Mouse (Mus musculus): Measurements from ENCODE around the gene Fam129a. TPM values are rescaled to one million over a fixed set of nuclear protein-coding genes. Genes with fewer than 3 reads are reported as not detected.
"Not testable (repeated sequence)": the region's sequence is repeated elsewhere in the genome, so short reads cannot be mapped to it uniquely, and the experiment has no call there.

The Fam129a gene
- total RNA-seq, 2 experiments from 2014 or later, result 12.8 to 18.2 TPM

DNA sequence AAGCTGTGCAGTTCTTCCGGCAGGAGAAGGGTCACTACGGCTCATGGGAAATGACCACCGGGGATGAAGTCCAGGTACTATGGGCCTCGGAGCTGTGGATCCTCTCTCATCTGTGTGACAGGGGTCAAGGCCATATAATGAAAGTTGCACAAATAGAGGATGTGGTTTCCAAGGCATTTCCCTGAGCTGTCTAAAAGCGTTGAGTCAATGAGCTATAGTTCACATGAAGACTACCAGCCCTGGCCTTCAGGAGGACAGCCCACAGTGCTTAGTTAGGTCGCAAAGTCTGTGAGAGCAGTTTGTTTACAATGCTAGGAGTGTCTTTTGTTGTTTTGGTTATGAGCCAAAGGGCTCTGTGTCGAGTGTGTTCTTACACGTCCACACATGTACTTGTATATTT is 118.6 kb downstream of the Fam129a start:
- DNase-seq, result no peak

DNA sequence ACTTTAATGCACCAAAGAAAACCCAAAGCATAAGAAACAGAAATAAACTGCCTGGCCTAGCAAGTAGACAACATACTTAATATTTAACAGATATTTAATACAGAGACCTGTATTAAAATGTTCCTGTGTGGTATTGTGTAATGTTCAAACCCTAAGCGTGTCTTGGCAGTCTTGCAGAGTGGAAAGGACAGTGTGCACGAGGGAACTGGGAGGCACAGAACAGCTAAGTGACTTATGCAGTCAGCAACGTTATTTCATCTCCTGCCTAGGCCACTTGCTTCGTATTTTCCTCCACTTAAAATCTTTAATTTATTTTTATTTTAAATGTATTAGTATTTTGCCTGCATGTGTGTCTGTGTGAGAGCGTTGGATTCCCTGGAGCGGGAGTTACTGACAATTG is 119.1 kb downstream of the Fam129a start:
- DNase-seq, result no peak
- intact Hi-C loops (cut with DNase I), result no loop called here

More for the DNA sequence above, 118.6 kb downstream of the Fam129a start:
- intact Hi-C loops (cut with DNase I), result loop anchor here (5.0 kb wide), 2 partner anchors 67 to 117 kb away; partner anchors contain the start of gene Fam129a

DNA sequence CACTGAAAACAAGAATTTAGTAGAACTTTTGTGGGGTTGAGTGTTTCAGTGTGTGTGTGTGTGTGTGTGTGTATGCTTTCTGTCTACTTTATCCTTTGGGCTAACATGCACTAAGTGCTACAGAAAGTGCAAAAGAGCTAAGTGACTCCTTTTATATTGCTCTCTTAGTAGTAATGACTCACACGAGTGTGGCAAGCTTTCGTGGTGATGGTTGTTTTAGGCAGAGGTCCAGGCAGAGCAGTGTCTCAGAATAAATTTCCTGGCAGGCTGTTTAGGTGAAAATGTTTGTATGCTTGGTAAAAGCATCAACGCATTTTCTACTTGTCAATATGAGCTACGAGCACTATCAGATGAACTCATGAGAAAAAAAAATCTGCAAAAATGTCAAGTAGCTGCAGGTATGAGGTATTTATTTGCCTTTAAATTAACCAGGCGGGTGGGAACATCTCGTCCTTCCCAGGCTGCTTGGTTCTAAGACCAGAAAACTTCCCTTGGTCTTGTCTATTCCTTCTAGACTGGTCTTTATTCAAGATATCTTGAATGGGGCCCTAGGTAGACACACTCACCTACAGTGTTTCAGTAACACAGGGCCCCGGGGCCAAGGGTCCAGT is 119.7 kb downstream of the Fam129a start:
- no peak for DNase-seq
- intact Hi-C loops (cut with DNase I), result no loop called here

DNA sequence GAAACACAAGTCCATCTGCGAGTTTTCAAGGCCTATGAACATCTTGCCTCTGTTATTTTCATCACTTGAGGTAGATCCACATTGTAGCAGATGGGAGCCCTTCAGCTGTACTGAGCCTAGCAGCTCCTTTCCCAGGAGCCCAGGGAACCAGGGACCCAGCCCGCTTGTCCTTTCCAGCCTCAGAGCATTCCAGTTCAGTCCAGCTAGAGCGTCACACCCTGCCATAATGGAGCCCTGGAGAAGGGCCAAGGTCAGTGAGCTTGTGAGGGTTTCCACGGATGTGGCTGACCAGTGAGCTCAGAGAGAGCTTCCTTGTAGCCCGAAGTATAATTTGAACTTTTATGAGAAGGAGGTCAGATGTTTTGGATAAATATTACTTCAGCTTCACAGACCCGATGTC is 121.9 kb downstream of the Fam129a start:
- peak; percentile 74 to 75 for DNase-seq
- intact Hi-C loops (cut with DNase I), result not testable (repeated sequence)

DNA sequence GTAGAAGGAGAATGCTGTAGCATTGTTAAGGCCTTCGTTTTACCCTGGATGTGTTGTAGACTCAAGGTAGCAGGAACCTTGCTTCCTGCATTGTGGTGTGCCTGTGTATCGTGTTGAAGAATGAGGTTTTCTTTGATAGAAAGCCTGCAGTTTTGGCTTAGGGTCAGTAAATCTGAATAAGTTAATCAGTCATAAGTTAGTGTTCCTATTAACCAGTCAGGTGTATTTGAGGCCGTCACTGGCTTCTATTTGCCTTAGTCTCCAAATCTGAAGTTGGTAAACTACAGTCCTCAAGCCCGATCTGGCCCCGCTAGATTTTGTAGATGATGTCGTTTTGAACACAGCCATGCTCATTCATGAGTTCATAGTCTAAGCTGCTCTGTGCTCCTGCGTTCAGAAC is 125.8 kb downstream of the Fam129a start:
- intact Hi-C loops (cut with DNase I), result no loop called here
- no peak for DNase-seq

DNA sequence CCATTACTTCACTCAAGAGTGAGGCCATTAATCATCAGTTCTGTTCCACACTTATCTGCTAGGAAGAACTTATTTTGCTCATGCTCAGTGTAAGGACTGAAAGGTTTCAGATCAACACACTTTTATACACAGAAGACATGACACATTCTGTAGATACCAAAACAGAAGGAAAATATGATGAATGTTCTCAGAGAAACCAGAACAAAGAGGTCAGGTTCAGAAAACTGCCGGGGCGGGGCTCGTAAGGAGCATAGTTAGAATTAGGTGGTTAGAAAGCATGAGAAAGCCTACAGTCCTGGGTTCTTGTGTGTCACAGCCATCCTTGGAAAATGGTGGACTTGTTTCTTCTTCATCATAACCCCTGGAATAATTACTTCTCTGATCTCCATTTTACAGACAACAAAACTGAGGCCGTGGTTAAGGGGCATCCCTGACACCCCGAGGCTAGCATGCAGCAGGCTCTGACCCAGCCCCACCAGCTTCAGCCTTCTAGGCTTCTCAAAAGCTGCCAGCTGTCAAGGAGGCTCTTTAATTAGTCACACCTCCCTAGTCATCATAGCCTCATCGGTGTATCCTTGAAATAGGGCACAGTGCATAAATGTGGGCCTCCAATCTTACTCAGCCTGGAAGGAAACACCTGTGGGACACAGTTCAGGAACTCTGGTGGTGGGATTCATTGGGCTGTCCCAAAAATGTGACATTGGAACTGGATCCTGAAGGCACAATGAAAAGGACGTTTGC is 127.1 kb downstream of the Fam129a start:
- intact Hi-C loops (cut with DNase I), result no loop called here
- DNase-seq, result no peak

DNA sequence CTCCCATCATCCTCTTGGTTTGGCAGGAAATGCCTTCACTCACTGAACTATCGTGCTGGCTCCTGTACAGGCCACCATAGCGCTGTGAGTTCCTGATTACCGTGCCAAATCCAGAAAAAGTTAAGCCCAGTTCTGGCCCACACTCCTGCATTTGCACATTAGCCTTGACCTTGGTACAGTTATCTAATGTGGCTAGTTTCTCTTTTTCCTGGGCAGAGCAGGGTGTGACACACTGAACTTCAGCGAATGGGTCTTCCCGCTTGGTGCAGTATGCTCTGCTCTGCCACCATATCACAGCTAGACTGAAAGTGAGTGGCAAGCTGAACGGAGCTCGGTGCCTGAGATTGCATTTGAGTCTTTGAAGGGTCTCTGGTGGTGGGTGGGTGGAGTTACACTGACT is 128.4 kb downstream of the Fam129a start:
- no peak for DNase-seq
- intact Hi-C loops (cut with DNase I), result no loop called here

DNA sequence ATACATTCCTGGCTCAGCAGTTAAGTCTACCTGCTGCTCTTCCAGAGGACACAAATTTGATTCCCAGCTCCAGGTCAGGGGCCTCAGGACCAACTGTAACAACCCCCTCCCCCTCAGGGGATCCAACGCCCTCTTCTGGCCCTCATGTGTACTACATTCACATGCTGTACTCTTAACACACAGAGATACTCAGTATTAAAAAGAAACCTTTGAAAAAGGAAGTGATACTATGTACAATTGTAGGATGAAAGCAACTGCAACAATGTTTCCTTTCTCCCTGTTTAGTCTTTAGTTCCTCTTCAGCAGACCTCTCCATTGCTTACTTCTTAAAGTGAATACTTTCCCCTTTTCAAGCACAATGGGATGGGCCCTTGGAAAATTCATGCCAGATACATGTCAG is 131.8 kb downstream of the Fam129a start:
- no peak for DNase-seq
- intact Hi-C loops (cut with DNase I), result no loop called here

DNA sequence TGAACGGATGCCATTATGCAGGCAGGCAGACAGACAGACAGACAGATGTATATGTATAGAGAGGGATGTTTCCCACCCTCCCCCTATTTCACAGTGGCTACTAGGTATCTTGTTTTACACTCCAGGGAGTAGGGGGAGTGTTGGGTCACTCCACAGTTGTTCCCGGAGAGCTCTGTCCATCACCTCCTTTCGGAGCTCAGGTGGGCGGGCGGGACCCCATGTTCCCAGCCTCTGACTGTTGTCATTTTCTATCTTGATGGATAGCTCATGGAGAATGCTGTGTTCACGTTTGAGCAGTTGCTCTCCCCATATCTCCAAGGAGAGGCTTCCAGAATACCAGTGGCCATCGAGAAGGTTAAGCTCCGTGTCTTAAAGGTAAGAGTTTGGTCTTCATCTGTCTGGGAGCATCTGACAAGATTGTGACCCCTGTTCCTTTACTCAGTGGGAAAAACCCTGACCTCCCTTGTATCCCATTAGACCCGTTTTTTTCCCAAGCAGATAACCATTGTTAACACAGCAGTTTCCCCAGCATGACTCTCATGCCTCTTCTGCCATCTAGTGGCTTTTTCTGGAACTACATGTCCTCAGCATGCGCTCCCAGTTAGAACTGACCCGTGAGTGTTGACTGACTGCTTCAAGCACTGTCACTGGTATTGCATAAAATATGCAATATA is 134.9 kb downstream of the Fam129a start:
- peak; percentile 86 to 88 for DNase-seq
- intact Hi-C loops (cut with DNase I), result loop anchor here (1.0 to 5.0 kb wide), 3 partner anchors 142 to 244 kb away; no protein-coding TSS in a partner anchor

DNA sequence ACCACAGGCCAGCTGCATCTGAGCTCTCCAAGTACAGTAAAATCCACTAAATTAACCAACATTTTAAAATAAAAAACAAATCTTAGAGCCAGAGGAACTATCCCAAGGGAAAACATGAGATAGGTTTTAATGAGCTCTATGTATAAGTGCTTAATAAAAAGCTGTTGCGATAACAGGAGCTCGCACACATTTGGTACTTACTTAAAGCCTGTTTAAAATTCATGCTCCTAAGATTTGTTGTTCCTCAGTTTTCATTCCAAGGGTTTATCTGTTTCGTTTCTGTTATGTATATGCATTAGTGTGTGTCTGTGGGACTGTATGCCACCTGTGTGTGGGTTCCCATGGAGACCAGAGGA is 135.4 kb downstream of the Fam129a start:
- intact Hi-C loops (cut with DNase I), result loop anchor here (1.0 to 5.0 kb wide), 3 partner anchors 142 to 244 kb away; no protein-coding TSS in a partner anchor
- no peak for DNase-seq

DNA sequence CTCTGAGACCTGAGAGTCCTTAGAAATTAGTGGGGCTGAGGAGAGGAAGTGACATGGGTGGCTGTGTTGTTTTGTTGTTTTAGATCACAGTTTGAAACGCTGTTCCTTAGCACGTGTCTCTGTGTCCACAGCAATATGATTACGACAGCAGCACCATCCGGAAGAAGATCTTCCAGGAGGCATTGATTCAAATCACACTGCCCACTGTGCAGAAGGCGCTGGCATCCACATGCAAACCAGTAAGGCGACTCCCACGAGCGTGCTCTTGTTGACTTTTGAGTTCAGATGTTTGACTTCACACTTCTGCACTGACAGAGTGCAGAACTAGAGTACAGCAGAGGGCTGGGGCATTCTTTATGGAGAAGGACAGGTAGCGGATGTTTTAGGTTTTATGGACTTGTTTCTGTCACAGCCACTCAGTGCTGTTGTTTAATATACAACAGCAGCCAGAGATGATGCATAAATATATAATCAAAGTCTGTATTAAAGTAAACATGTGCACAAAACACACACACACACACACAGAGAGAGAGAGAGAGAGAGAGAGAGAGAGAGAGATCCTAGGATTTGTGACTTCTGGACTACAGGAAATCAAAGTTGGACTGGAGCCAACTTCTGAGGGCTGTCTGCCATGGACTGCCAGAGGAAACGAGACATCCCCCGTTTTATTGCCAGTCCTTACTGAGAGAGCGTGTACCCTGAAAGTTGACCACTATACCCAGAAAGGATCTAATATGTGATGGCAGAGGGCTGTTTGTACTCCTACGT is 138.2 kb downstream of the Fam129a start:
- DNase-seq, result peak in 1 of 2 experiments; percentile 35
- intact Hi-C loops (cut with DNase I), result loop anchor here (5.0 kb wide), 2 partner anchors 217 to 247 kb away; no protein-coding TSS in a partner anchor

DNA sequence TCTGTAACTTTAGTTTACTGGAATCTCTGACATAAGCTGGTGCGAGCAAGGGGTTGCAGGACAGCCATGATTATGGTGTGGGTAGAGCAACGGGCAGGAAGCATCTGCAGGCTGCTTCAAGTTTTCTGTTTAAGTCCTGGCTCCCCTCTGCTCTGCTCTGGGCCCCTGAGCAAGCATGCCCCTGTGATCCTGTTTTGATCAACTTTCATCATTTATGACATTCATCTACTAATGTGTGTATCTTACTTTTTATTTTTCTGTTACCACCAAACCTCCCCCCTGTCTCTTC is 138.7 kb downstream of the Fam129a start:
- intact Hi-C loops (cut with DNase I), result loop anchor here (5.0 kb wide), 2 partner anchors 217 to 247 kb away; no protein-coding TSS in a partner anchor
- DNase-seq, result no peak

DNA sequence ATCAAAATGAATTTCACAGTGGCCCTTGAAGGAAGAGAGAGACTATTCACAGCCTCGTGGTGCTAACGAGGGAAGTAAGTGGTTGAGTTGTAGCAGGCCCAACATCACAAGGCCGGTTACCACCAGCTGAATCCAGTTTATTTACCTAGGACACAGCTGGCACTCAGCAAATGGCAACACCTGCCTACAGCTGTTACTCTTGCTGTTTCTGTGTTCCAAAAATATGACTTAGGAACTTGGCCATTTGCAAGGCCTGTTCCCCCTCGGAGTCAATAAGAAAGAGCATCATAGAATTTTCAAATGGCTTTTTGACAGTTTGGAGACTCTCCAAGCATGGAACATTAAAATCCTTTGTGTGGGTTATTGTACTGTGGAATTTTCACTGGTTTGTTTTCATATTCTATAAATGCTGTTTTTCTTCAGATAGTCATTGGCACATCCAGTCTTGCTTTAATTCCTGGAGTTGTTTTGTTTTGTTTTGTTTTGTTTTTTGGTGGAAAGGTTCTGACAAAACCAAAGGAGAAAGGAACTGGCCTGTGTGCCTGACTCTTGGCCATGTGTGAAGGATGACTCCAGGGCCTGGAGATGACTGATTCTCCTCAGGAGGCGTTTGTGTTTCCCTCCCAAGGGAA is 139.6 kb downstream of the Fam129a start:
- intact Hi-C loops (cut with DNase I), result no loop called here
- no peak for DNase-seq

DNA sequence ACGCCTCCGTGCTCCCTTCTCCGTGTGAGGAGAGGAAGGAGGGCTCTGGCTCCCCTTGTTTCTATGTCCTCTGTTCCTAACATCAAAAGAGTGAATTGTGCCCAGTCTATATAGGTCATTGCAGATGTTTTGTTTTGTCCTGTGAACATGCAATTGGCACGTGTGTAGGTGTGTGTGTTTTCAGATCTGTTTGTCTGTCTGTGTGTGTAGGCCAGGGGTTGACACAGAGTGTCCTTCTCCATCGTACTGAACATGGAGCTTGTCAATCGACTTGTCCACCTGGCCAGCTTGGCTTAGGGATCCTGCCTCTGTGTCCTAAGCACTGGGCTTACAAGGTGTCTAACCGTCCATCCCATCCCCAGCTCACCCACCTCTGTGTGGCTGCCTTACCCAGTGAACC is 140.1 kb downstream of the Fam129a start:
- intact Hi-C loops (cut with DNase I), result no loop called here

DNA sequence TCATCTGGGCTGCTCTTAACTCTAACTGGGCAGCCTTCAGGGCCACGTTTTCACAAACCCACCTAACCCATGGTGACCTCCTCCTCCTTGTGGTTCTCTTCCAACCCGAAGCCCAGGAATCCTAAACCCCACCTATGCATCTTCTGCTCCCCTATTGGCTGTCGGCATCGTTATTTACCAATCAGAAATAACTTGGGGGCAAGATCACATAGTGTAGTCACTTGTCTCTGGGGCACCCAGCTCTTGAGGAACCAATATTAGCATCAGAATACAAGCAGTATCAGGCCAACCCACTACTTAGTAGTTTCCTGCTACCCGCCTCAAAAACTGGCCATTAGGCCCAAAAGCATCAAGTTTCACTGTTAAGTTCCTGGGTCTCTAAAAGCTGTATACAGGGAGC is 141.7 kb downstream of the Fam129a start:
- intact Hi-C loops (cut with DNase I), result no loop called here

More for the DNA sequence above, 140.1 kb downstream of the Fam129a start:
- DNase-seq, result no peak

DNA sequence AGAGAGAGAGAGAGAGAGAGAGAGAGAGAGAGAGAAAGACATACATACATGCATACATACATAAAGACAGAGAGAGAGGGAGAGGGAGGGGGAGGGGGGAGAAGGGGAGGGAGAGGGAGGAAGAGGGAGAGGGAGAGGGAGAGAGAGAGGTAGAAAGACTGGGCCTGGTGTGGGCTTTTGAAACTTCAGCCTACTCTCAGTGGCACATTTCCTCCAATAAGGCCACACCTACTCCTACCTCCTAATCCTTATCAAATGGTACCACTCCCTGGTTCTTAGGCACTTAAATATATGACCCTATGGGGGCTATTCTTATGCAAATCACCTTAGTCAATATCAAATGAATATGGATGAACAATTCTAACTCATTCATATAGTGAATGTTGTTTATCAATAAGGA is 142.6 kb downstream of the Fam129a start:
- DNase-seq, result no peak

More for the DNA sequence above, 141.7 kb downstream of the Fam129a start:
- DNase-seq, result no peak

DNA sequence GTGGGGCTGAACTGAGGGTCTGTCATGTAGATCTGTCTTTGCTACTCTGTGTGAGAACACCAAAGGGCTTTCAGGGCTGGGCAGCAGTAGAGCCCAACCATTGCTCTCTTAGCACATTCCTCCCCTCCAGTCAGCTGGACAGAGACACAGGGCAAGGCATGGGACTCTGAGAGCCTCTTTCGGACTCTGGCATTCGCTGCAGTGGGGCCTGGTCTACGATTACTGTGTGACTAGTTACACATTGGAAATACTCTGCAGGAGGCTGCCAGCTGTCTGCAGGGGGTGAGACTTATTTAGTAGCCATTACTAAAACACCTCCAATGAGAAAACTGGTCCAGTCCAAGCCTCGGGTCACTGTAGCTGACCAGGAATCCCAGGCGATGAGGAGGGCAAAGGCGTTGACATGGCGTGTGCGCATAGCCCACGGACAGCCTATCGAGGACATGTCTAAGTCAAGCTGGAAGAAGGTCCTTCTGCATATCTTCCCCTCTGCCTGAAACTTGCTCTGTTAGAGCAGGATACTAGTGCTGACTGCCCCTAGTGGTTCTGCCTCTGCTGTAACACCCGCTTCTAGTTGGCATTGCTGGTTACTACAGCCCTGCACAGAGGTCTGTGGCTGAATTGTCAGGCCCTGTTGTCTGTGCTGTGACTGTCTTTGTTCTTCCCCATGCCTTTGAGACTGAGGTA is 145.2 kb downstream of the Fam129a start:
- no peak for DNase-seq
- intact Hi-C loops (cut with DNase I), result no loop called here

More for the DNA sequence above, 142.6 kb downstream of the Fam129a start:
- intact Hi-C loops (cut with DNase I), result no loop called here

DNA sequence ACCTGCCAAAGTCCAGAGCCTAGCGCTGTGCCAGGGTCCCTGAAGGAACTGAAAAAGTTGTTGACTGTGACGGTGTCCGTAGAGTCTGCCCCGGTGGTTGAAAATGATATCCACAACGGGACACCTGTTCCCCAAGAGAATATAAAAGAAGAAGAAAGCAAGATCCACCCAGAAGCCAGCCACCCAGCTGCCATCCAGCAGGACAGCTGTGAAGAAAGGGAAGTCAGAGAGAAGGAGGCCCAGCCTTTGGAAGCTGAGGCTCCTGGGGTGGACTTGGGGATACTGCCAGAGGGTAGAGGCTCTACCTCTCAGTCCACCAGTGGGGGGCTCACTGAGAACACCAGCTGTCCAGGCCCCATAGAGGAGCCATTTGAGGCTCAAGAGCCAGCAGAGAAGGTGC is 146.6 kb downstream of the Fam129a start:
- DNase-seq, result no peak
- intact Hi-C loops (cut with DNase I), result no loop called here

DNA sequence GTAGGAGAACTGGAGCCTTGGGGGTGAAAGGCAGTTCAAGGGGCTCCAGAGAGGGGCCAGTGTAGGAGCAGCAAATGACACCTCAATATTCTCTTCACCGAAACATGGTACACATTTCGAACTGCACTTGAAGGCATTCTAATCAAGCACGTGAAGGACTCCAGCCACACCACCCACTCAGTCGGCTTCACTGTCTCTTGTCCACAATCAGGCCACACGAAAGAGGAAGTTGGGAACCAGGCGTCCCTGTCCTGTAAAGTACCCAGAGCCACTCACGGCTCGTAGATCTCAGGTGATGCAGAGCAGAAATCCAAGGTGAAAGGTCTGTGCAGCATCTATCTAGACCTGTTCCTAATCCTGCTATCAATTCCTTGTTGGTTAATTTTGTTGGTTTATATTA is 147.6 kb downstream of the Fam129a start:
- DNase-seq, result no peak
- intact Hi-C loops (cut with DNase I), result no loop called here

DNA sequence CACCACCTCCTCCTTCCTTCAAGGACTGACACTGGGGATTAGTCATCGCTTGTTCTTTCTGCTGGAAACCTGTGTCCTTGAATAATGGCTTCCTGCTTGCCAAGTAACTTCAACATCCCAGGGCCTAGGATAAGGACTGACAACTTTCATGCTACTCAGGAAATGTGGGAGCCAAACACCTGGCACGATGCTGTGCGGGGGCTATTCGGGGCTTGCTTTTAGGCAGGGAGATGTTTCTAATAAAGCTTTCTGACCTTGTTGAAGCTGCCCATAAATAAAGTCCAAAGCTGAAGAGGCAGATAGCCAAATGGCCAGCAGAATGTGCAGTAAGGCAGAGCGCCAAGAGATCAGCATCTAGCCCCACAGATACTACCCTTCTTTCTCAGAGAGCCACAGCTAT is 148.9 kb downstream of the Fam129a start:
- intact Hi-C loops (cut with DNase I), result no loop called here
- no peak for DNase-seq

Measured in heart, postnatal 36 days (tissue).